Mouse (Mus musculus): ENCODE measurements around the gene Cabp2. TPM values are rescaled to one million over a fixed set of nuclear protein-coding genes. Genes with fewer than 3 reads are reported as not detected.
"Not testable (repeated sequence)": the region's sequence is repeated elsewhere in the genome, so short reads cannot be mapped to it uniquely, and the experiment has no call there.

Gene Cabp2
- total and polyA plus RNA-seq, 2 experiments = 0.27 to 0.37 TPM

DNA sequence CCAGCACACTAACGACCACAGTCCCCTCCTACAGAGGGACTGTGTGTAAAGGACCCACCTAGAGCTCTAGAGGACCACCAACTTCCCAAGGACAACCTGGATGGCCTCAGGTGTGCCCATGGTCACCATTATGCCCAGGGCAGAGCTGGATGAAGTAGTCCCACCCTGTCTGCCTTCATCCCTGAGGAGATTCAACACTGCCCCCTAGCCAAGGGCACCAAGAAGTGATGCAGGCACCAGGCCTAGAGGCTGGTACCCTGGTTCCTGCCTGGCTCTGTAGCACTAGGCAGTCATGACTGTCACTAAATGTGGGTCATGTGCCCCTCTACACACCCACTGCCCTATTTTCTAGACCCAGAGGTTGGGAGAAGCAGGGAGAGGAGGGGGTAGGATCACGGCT lies 50.4 kb downstream of the Cabp2 start:
- H3K4me3 ChIP-seq (ENCODE audit: insufficient read depth, low read depth, low read length) = no peak overlapping the region
- WGBS = 95% methylated on average over 2 of the region's 2 CpGs
- no peak overlapping the region for H3K27ac ChIP-seq (replicated peaks; ENCODE audit: insufficient read depth, low read depth, low read length)
- H3K9ac ChIP-seq (ENCODE audit: low read depth, low read length) = no peak overlapping the region
- H3K4me1 ChIP-seq (ENCODE audit: control insufficient read depth, insufficient read depth, low read length) = peaks cover 10% of the 10 kb centered on the region
- no peaks in the 10 kb centered on the region for H3K27me3 ChIP-seq (ENCODE audit: control insufficient read depth, insufficient read depth, low read length)
- no peaks in the 10 kb centered on the region for H3K79me2 ChIP-seq (ENCODE audit: control insufficient read depth, insufficient read depth, low read length)
- H3K36me3 ChIP-seq (ENCODE audit: control insufficient read depth, insufficient read depth, low read length) = no peaks in the 10 kb centered on the region; the same call in 1 of the 2 replicates
- TF ChIP-seq POLR2A (IDR thresholded peaks at IDR 0.05; ENCODE audit: extremely low read depth, insufficient read depth, low read length) = no peak
- TF ChIP-seq CTCF (IDR thresholded peaks at IDR 0.05; ENCODE audit: low read depth, low read length) = no peak
- no peak for DNase-seq (ENCODE audit: extremely low read depth, low read depth, low spot score)

DNA sequence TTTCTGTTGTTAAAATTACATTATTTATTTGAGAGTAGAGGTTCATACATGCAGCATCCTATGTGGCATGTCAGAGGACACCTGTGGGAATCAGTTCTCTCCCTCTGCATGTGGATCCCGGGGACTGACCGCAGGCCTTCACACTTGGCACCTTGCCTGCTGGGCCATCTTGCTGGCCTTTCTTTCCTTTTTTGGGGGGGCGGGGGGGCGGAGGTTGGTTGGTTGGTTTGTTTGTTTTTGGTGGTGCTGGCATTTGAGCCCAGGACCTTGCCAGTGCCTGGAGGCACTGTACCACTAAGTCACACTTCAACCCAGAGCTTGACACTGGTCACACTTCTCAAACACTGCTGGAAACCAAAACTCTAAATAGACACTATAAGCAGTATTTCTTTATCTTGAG lies 53.0 kb downstream of the Cabp2 start:
- no peak for TF ChIP-seq CTCF (IDR thresholded peaks at IDR 0.05; ENCODE audit: low read depth, low read length)
- TF ChIP-seq POLR2A (IDR thresholded peaks at IDR 0.05; ENCODE audit: extremely low read depth, insufficient read depth, low read length) = no peak
- no peak overlapping the region for H3K4me3 ChIP-seq (ENCODE audit: insufficient read depth, low read depth, low read length)
- peak overlapping the region; percentile 79 for H3K27ac ChIP-seq (replicated peaks; ENCODE audit: insufficient read depth, low read depth, low read length)
- H3K9ac ChIP-seq (ENCODE audit: low read depth, low read length) = no peak overlapping the region
- DNase-seq (ENCODE audit: extremely low read depth, low read depth, low spot score) = peak; percentile 60
- H3K79me2 ChIP-seq (ENCODE audit: control insufficient read depth, insufficient read depth, low read length) = no peaks in the 10 kb centered on the region
- peaks cover 9% of the 10 kb centered on the region for H3K4me1 ChIP-seq (ENCODE audit: control insufficient read depth, insufficient read depth, low read length)
- no peaks in the 10 kb centered on the region; the same call in 1 of the 2 replicates for H3K36me3 ChIP-seq (ENCODE audit: control insufficient read depth, insufficient read depth, low read length)
- 28% methylated on average over 4 of the region's 4 CpGs for WGBS
- no peaks in the 10 kb centered on the region for H3K27me3 ChIP-seq (ENCODE audit: control insufficient read depth, insufficient read depth, low read length)

- not testable (repeated sequence) for H3K79me2 ChIP-seq (ENCODE audit: control insufficient read depth, insufficient read depth, low read length); H3K4me1 ChIP-seq (ENCODE audit: control insufficient read depth, insufficient read depth, low read length); H3K4me3 ChIP-seq (ENCODE audit: insufficient read depth, low read depth, low read length); H3K9ac ChIP-seq (ENCODE audit: low read depth, low read length); H3K36me3 ChIP-seq (ENCODE audit: control insufficient read depth, insufficient read depth, low read length); H3K27me3 ChIP-seq (ENCODE audit: control insufficient read depth, insufficient read depth, low read length)
- DNase-seq (ENCODE audit: extremely low read depth, low read depth, low spot score) = peak; percentile 71
- H3K27ac ChIP-seq (replicated peaks; ENCODE audit: insufficient read depth, low read depth, low read length) = peak overlapping the region; percentile 79
- 68% methylated on average over 6 of the region's 6 CpGs for WGBS
Observed at GRCm38 (mm10) chr19:4135229-4135962, 54.0 kb downstream of the Cabp2 start.

- H3K4me3 ChIP-seq (ENCODE audit: insufficient read depth, low read depth, low read length); H3K36me3 ChIP-seq (ENCODE audit: control insufficient read depth, insufficient read depth, low read length); DNase-seq (ENCODE audit: extremely low read depth, low read depth, low spot score); H3K79me2 ChIP-seq (ENCODE audit: control insufficient read depth, insufficient read depth, low read length); H3K4me1 ChIP-seq (ENCODE audit: control insufficient read depth, insufficient read depth, low read length); H3K9ac ChIP-seq (ENCODE audit: low read depth, low read length); H3K27me3 ChIP-seq (ENCODE audit: control insufficient read depth, insufficient read depth, low read length): not testable (repeated sequence)
- 25% methylated on average over 8 of the region's 8 CpGs for WGBS
- TF ChIP-seq CTCF (IDR thresholded peaks at IDR 0.05; ENCODE audit: low read depth, low read length) = peak; percentile 37; the same call in 1 of the 2 replicates
- peak overlapping the region; percentile 47 for H3K27ac ChIP-seq (replicated peaks; ENCODE audit: insufficient read depth, low read depth, low read length)
Observed at GRCm38 (mm10) chr19:4135963-4136345, 54.6 kb downstream of the Cabp2 start.

GRCm38 (mm10) chr19:4136463-4136862 lies 55.1 kb downstream of the Cabp2 start:
- H3K9ac ChIP-seq (ENCODE audit: low read depth, low read length) = no peak overlapping the region
- TF ChIP-seq CTCF (IDR thresholded peaks at IDR 0.05; ENCODE audit: low read depth, low read length) (no peak), POLR2A (IDR thresholded peaks at IDR 0.05; ENCODE audit: extremely low read depth, insufficient read depth, low read length) (no peak)
- H3K27ac ChIP-seq (replicated peaks; ENCODE audit: insufficient read depth, low read depth, low read length) = no peak overlapping the region
- 93% methylated on average over 5 of the region's 5 CpGs for WGBS
- no peaks in the 10 kb centered on the region for H3K79me2 ChIP-seq (ENCODE audit: control insufficient read depth, insufficient read depth, low read length)
- H3K36me3 ChIP-seq (ENCODE audit: control insufficient read depth, insufficient read depth, low read length) = no peaks in the 10 kb centered on the region; the same call in 1 of the 2 replicates
- no peaks in the 10 kb centered on the region for H3K27me3 ChIP-seq (ENCODE audit: control insufficient read depth, insufficient read depth, low read length)
- no peak overlapping the region for H3K4me3 ChIP-seq (ENCODE audit: insufficient read depth, low read depth, low read length)
- H3K4me1 ChIP-seq (ENCODE audit: control insufficient read depth, insufficient read depth, low read length) = peaks cover 9% of the 10 kb centered on the region
- no peak for DNase-seq (ENCODE audit: extremely low read depth, low read depth, low spot score)

Other genes with a start within 250 kb of the Cabp2 start
Only the 30 nearest of the 34 such genes appear.
- 34.3 and 35.6 TPM in 2 replicates for gene Tcirg1, start 174.4 kb upstream of the Cabp2 start, total RNA-seq (2014; rRNA removed)
- gene Tcirg1, start 174.4 kb upstream of the Cabp2 start, polyA plus RNA-seq (2012; rRNA removed) = 76.3 and 123 TPM in 2 replicates
- gene Ndufs8, start 168.8 kb upstream of the Cabp2 start, total RNA-seq (2014; rRNA removed) = 197 and 213 TPM in 2 replicates
- gene Ndufs8, start 168.8 kb upstream of the Cabp2 start, polyA plus RNA-seq (2012; rRNA removed) = 266 and 295 TPM in 2 replicates
- 2.9 and 3.3 TPM in 2 replicates for gene Aldh3b1, start 151.8 kb upstream of the Cabp2 start, total RNA-seq (2014; rRNA removed)
- gene Aldh3b1, start 151.8 kb upstream of the Cabp2 start, polyA plus RNA-seq (2012; rRNA removed) = 1.9 and 4.0 TPM in 2 replicates
- 41.1 and 41.5 TPM in 2 replicates for gene Unc93b1, start 146.4 kb upstream of the Cabp2 start, total RNA-seq (2014; rRNA removed)
- 68.9 and 102 TPM in 2 replicates for gene Unc93b1, start 146.4 kb upstream of the Cabp2 start, polyA plus RNA-seq (2012; rRNA removed)
- gene Aldh3b3, start 122.9 kb upstream of the Cabp2 start, total RNA-seq (2014; rRNA removed) = 0.74 and 1.7 TPM in 2 replicates
- gene Aldh3b3, start 122.9 kb upstream of the Cabp2 start, polyA plus RNA-seq (2012; rRNA removed) = 6.4 and 7.7 TPM in 2 replicates
- gene Aldh3b2, start 109.2 kb upstream of the Cabp2 start, total RNA-seq (2014; rRNA removed) = not detected in 2 replicates
- 0.16 and 0.48 TPM in 2 replicates for gene Aldh3b2, start 109.2 kb upstream of the Cabp2 start, polyA plus RNA-seq (2012; rRNA removed)
- gene Acy3, start 95.0 kb upstream of the Cabp2 start, total RNA-seq (2014; rRNA removed) = 44.3 and 49.8 TPM in 2 replicates
- 232 and 326 TPM in 2 replicates for gene Acy3, start 95.0 kb upstream of the Cabp2 start, polyA plus RNA-seq (2012; rRNA removed)
- not detected in 2 replicates for gene Tbx10, start 88.8 kb upstream of the Cabp2 start, total RNA-seq (2014; rRNA removed)
- gene Tbx10, start 88.8 kb upstream of the Cabp2 start, polyA plus RNA-seq (2012; rRNA removed) = not detected in 2 replicates
- 30.1 and 36.0 TPM in 2 replicates for gene Nudt8, start 81.0 kb upstream of the Cabp2 start, total RNA-seq (2014; rRNA removed)
- 13.4 and 18.5 TPM in 2 replicates for gene Nudt8, start 81.0 kb upstream of the Cabp2 start, polyA plus RNA-seq (2012; rRNA removed)
- gene Gm49405, start 81.0 kb upstream of the Cabp2 start, total RNA-seq (2014; rRNA removed) = 0.54 and 0.92 TPM in 2 replicates
- gene Gm49405, start 81.0 kb upstream of the Cabp2 start, polyA plus RNA-seq (2012; rRNA removed) = 0.72 and 1.1 TPM in 2 replicates
- 0.74 and 0.87 TPM in 2 replicates for gene Doc2g, start 78.3 kb upstream of the Cabp2 start, total RNA-seq (2014; rRNA removed)
- gene Doc2g, start 78.3 kb upstream of the Cabp2 start, polyA plus RNA-seq (2012; rRNA removed) = 2.3 and 4.9 TPM in 2 replicates
- gene Ndufv1, start 68.8 kb upstream of the Cabp2 start, total RNA-seq (2014; rRNA removed) = 189 and 197 TPM in 2 replicates
- 239 and 251 TPM in 2 replicates for gene Ndufv1, start 68.8 kb upstream of the Cabp2 start, polyA plus RNA-seq (2012; rRNA removed)
- 456 and 810 TPM in 2 replicates for gene Gstp1, start 43.6 kb upstream of the Cabp2 start, total RNA-seq (2014; rRNA removed)
- gene Gstp1, start 43.6 kb upstream of the Cabp2 start, polyA plus RNA-seq (2012; rRNA removed) = 965 and 1,374 TPM in 2 replicates
- 4.1 and 7.9 TPM in 2 replicates for gene Gstp2, start 35.6 kb upstream of the Cabp2 start, total RNA-seq (2014; rRNA removed)
- gene Gstp2, start 35.6 kb upstream of the Cabp2 start, polyA plus RNA-seq (2012; rRNA removed) = 4.4 and 9.2 TPM in 2 replicates
- gene Gstp3, start 22.0 kb upstream of the Cabp2 start, total RNA-seq (2014; rRNA removed) = 21.5 and 28.1 TPM in 2 replicates
- 54.3 and 66.1 TPM in 2 replicates for gene Gstp3, start 22.0 kb upstream of the Cabp2 start, polyA plus RNA-seq (2012; rRNA removed)
- gene Cdk2ap2, start 15.6 kb downstream of the Cabp2 start, total RNA-seq (2014; rRNA removed) = 33.9 and 44.0 TPM in 2 replicates
- gene Cdk2ap2, start 15.6 kb downstream of the Cabp2 start, polyA plus RNA-seq (2012; rRNA removed) = 185 and 198 TPM in 2 replicates
- 1.7 and 4.9 TPM in 2 replicates for gene Pitpnm1, start 18.4 kb downstream of the Cabp2 start, total RNA-seq (2014; rRNA removed)
- 8.1 and 14.2 TPM in 2 replicates for gene Pitpnm1, start 18.4 kb downstream of the Cabp2 start, polyA plus RNA-seq (2012; rRNA removed)
- 16.5 and 20.1 TPM in 2 replicates for gene Aip, start 44.3 kb downstream of the Cabp2 start, total RNA-seq (2014; rRNA removed)
- 30.0 and 33.5 TPM in 2 replicates for gene Aip, start 44.3 kb downstream of the Cabp2 start, polyA plus RNA-seq (2012; rRNA removed)
- not detected in 2 replicates for gene Gpr152, start 58.2 kb downstream of the Cabp2 start, total RNA-seq (2014; rRNA removed)
- 0.02 TPM in 2 replicates for gene Gpr152, start 58.2 kb downstream of the Cabp2 start, polyA plus RNA-seq (2012; rRNA removed)
- gene Cabp4, start 62.5 kb downstream of the Cabp2 start, total RNA-seq (2014; rRNA removed) = 0.37 TPM in 1 of 2 replicates, not detected in the other
- not detected in 2 replicates for gene Cabp4, start 62.5 kb downstream of the Cabp2 start, polyA plus RNA-seq (2012; rRNA removed)
- 66.1 and 72.6 TPM in 2 replicates for gene Coro1b, start 67.0 kb downstream of the Cabp2 start, total RNA-seq (2014; rRNA removed)
- gene Coro1b, start 67.0 kb downstream of the Cabp2 start, polyA plus RNA-seq (2012; rRNA removed) = 109 and 114 TPM in 2 replicates
- gene Ptprcap, start 72.0 kb downstream of the Cabp2 start, total RNA-seq (2014; rRNA removed) = 1.7 and 4.1 TPM in 2 replicates
- 6.9 and 8.2 TPM in 2 replicates for gene Ptprcap, start 72.0 kb downstream of the Cabp2 start, polyA plus RNA-seq (2012; rRNA removed)
- gene Rps6kb2, start 81.8 kb downstream of the Cabp2 start, total RNA-seq (2014; rRNA removed) = 7.2 and 7.4 TPM in 2 replicates
- gene Rps6kb2, start 81.8 kb downstream of the Cabp2 start, polyA plus RNA-seq (2012; rRNA removed) = 28.3 and 31.6 TPM in 2 replicates
- gene Carns1, start 93.9 kb downstream of the Cabp2 start, total RNA-seq (2014; rRNA removed) = 0.40 and 0.65 TPM in 2 replicates
- 1.8 and 1.9 TPM in 2 replicates for gene Carns1, start 93.9 kb downstream of the Cabp2 start, polyA plus RNA-seq (2012; rRNA removed)
- gene Tbc1d10c, start 109.7 kb downstream of the Cabp2 start, total RNA-seq (2014; rRNA removed) = 0.46 and 1.4 TPM in 2 replicates
- gene Tbc1d10c, start 109.7 kb downstream of the Cabp2 start, polyA plus RNA-seq (2012; rRNA removed) = 1.7 and 2.2 TPM in 2 replicates
- gene Ppp1ca, start 110.5 kb downstream of the Cabp2 start, total RNA-seq (2014; rRNA removed) = 170 TPM in 2 replicates
- 399 and 571 TPM in 2 replicates for gene Ppp1ca, start 110.5 kb downstream of the Cabp2 start, polyA plus RNA-seq (2012; rRNA removed)
- 0.74 and 1.3 TPM in 2 replicates for gene Rad9a, start 120.1 kb downstream of the Cabp2 start, total RNA-seq (2014; rRNA removed)
- 7.0 and 7.5 TPM in 2 replicates for gene Rad9a, start 120.1 kb downstream of the Cabp2 start, polyA plus RNA-seq (2012; rRNA removed)
- 0.27 and 0.28 TPM in 2 replicates for gene Clcf1, start 132.7 kb downstream of the Cabp2 start, total RNA-seq (2014; rRNA removed)
- 0.87 and 3.8 TPM in 2 replicates for gene Clcf1, start 132.7 kb downstream of the Cabp2 start, polyA plus RNA-seq (2012; rRNA removed)
- not detected in 2 replicates for gene AC109138.7, start 132.8 kb downstream of the Cabp2 start, total RNA-seq (2014; rRNA removed)
- not detected in 2 replicates for gene AC109138.7, start 132.8 kb downstream of the Cabp2 start, polyA plus RNA-seq (2012; rRNA removed)
- 27.2 and 27.3 TPM in 2 replicates for gene Pold4, start 150.3 kb downstream of the Cabp2 start, total RNA-seq (2014; rRNA removed)
- 60.4 and 63.8 TPM in 2 replicates for gene Pold4, start 150.3 kb downstream of the Cabp2 start, polyA plus RNA-seq (2012; rRNA removed)

All from liver, adult 2 months (tissue).